Mouse (Mus musculus) forebrain, embryonic 11.5 days (tissue): ENCODE measurements around the gene Usp22. TPM values are rescaled to one million over a fixed set of nuclear protein-coding genes. Genes with fewer than 3 reads are reported as not detected.

Experiments
- ATAC-seq: fragments of 200-750 bp; cut with Nextera tagmentation; replicated peaks from 2 replicates; pipeline ENCODE4 v1.8.0; 2017; ENCODE audit warnings: moderate TSS enrichment; ENCODE audit not compliant: low FRiP score
- DNase-seq: peaks from one replicate; pipeline ENCODE4 v3.0.0-alpha.2; 2017; ENCODE audit warnings: low spot score
- H3K27ac ChIP-seq: fragments of 300-500 bp; sonication (generic); 2 replicates; pipeline ENCODE4 v1.5.1; 2014; ENCODE audit warnings: low read depth, low read length
- H3K27me3 ChIP-seq: fragments of 300-500 bp; sonication (generic); 2 replicates; pipeline ENCODE4 v1.6.1; 2014; ENCODE audit warnings: mild to moderate bottlenecking, low read length, mixed read lengths; ENCODE audit not compliant: control insufficient read depth, insufficient read depth
- H3K36me3 ChIP-seq: fragments of 300-500 bp; sonication (generic); 2 replicates; pipeline ENCODE4 v1.6.1; 2014; ENCODE audit warnings: mild to moderate bottlenecking, low read length, moderate library complexity, mixed read lengths; ENCODE audit not compliant: control insufficient read depth, insufficient read depth
- H3K4me1 ChIP-seq: fragments of 300-500 bp; sonication (generic); replicated peaks from 2 replicates; pipeline ENCODE4 v1.6.1; 2014; ENCODE audit warnings: low read length, mixed read lengths; ENCODE audit not compliant: control insufficient read depth, insufficient read depth
- H3K4me2 ChIP-seq: fragments of 300-500 bp; sonication (generic); 2 replicates; pipeline ENCODE4 v1.6.1; 2014; ENCODE audit warnings: low read depth, mild to moderate bottlenecking, low read length, moderate library complexity, mixed read lengths; ENCODE audit not compliant: severe bottlenecking
- H3K4me3 ChIP-seq: fragments of 300-500 bp; sonication (generic); 2 replicates; pipeline ENCODE4 v1.5.1; 2014; ENCODE audit warnings: low read depth, low read length
- H3K9ac ChIP-seq: fragments of 300-500 bp; sonication (generic); 2 replicates; pipeline ENCODE4 v1.6.1; 2014; ENCODE audit warnings: low read length
- H3K9me3 ChIP-seq: fragments of 300-500 bp; sonication (generic); 2 replicates; pipeline ENCODE4 v1.6.1; 2016; ENCODE audit warnings: low read length, mixed read lengths; ENCODE audit not compliant: control insufficient read depth
- WGBS: fragments of 180-500 bp; shearing (Covaris S2); extraction: QIAGEN DNeasy Blood & Tissue Kit; methylation state at CpG from one replicate; pipeline ENCODE4 v1.1.7; 2014; 5-methylcytosine and 5-hydroxymethylcytosine counted together
- polyA plus RNA-seq: library from polyadenylated mRNA; unstranded; fragments of >200 nt; fragmentation: Nextera tagmentation; extraction: Ambion mirVana; gene quantifications from 2 replicates; pipeline ENCODE4 v1.2.1, GENCODE M21; 2014

Gene Usp22
- polyA plus RNA-seq, 1 experiment from 2014 or later, result 259 TPM

GRCm38 (mm10) chr11:61126606-61127355, 48.1 kb downstream of the Usp22 start, which contains the start of gene Tnfrsf13b:
Gene Tnfrsf13b, plus strand, starts transcription at chr11:61126755.
- DNase-seq (no peak), ATAC-seq (no peak)
- 87% methylated on average over 23 of the region's 23 CpGs for WGBS
- H3K9ac ChIP-seq, result no peak within 1 kb of the TSS
- no peak within 1 kb of the TSS for H3K4me2 ChIP-seq
- H3K4me3 ChIP-seq, result no peak within 1 kb of the TSS
- no peaks in the 10 kb centered on the region for H3K36me3 ChIP-seq
- H3K4me1 ChIP-seq, result no peaks in the 10 kb centered on the region
- H3K9me3 ChIP-seq, result no peaks in the 10 kb centered on the region
- H3K27me3 ChIP-seq, result no peaks in the 10 kb centered on the region
- H3K27ac ChIP-seq, result no peak within 1 kb of the TSS

GRCm38 (mm10) chr11:61125970-61126369, 48.9 kb downstream of the Usp22 start:
- 85% methylated on average over 5 of the region's 5 CpGs for WGBS
- no peak overlapping the region for H3K4me3 ChIP-seq
- no peak for ATAC-seq
- no peaks in the 10 kb centered on the region for H3K9me3 ChIP-seq
- no peak for DNase-seq
- H3K4me2 ChIP-seq, result no peak overlapping the region
- H3K27ac ChIP-seq, result no peak overlapping the region
- H3K36me3 ChIP-seq, result no peaks in the 10 kb centered on the region
- no peak overlapping the region for H3K9ac ChIP-seq
- H3K4me1 ChIP-seq, result no peaks in the 10 kb centered on the region
- H3K27me3 ChIP-seq, result no peaks in the 10 kb centered on the region

DNA sequence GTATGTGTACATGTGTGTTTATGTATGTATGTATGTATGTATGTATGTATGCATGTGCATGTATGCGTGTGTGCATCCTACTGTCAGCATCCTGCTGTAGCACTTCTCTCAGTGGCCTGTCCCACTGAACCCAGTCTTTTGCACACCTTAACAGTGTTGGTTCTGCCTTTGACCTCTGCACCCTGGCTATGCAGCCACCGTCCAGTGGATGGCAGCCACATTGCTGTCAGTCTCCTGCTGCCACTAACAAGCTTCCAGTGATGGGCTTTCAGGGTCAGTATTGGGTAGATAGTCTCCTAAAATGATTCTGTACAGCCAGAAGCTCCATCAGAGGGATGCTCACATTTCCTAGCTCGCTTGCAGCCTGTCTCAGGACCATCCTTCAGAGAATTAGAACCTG, 51.0 kb downstream of the Usp22 start:
- H3K4me1 ChIP-seq, result no peaks in the 10 kb centered on the region
- ATAC-seq (no peak), DNase-seq (no peak)
- no peaks in the 10 kb centered on the region for H3K36me3 ChIP-seq
- no peak overlapping the region for H3K9ac ChIP-seq
- H3K4me2 ChIP-seq, result no peak overlapping the region
- 57% methylated on average over 3 of the region's 3 CpGs for WGBS
- no peaks in the 10 kb centered on the region for H3K9me3 ChIP-seq
- no peak overlapping the region for H3K4me3 ChIP-seq
- H3K27me3 ChIP-seq, result no peaks in the 10 kb centered on the region
- no peak overlapping the region for H3K27ac ChIP-seq

DNA sequence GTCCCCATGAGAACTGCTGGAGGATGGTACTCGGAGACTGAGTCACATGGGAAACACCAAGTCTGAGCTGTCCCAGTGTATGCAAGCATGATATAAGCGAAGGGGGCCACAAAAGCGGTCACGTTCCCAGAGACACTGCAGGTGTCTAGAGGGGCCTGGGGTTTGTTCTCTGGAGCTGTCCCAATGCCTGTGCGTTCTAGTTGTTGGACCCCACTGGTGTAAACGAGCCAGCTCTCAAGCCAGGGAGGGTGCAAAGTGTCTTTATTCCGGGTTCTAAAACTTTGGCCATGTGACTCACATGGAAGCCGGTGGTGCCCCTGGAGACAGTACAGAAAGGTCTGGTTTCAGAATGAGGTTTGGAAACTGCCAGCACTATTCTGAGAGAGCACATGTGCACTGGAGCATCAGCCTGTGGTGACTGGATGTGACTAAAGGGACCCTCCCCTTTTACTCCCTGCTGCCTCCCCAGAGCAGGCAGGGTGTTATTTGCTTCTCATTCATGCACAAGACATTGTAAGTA, 52.0 kb downstream of the Usp22 start:
- Histone ChIP-seq H3K4me1 (no peaks in the 10 kb centered on the region), H3K27ac (no peak overlapping the region), H3K9me3 (no peaks in the 10 kb centered on the region), H3K4me2 (no peak overlapping the region), H3K9ac (no peak overlapping the region), H3K36me3 (no peaks in the 10 kb centered on the region), H3K4me3 (no peak overlapping the region), H3K27me3 (no peaks in the 10 kb centered on the region)
- ATAC-seq, result no peak
- 85% methylated on average over 8 of the region's 8 CpGs for WGBS
- no peak for DNase-seq

- Histone ChIP-seq H3K36me3 (no peaks in the 10 kb centered on the region), H3K9me3 (no peaks in the 10 kb centered on the region), H3K4me3 (no peak overlapping the region), H3K27ac (no peak overlapping the region), H3K27me3 (no peaks in the 10 kb centered on the region), H3K9ac (no peak overlapping the region), H3K4me1 (no peaks in the 10 kb centered on the region), H3K4me2 (no peak overlapping the region)
- ATAC-seq (no peak), DNase-seq (no peak)
- 89% methylated on average over 9 of the region's 9 CpGs for WGBS
These were observed 52.5 kb downstream of the Usp22 start for GRCm38 (mm10) chr11:61122283-61122768.

GRCm38 (mm10) chr11:61119996-61120583, 54.8 kb downstream of the Usp22 start:
- H3K4me3 ChIP-seq, result no peak overlapping the region
- ATAC-seq, result no peak
- no peak overlapping the region for H3K9ac ChIP-seq
- H3K9me3 ChIP-seq, result no peaks in the 10 kb centered on the region
- H3K4me1 ChIP-seq, result no peaks in the 10 kb centered on the region
- DNase-seq, result no peak
- H3K27ac ChIP-seq, result no peak overlapping the region
- no peaks in the 10 kb centered on the region for H3K27me3 ChIP-seq
- H3K4me2 ChIP-seq, result no peak overlapping the region
- 86% methylated on average over 3 of the region's 3 CpGs for WGBS
- no peaks in the 10 kb centered on the region for H3K36me3 ChIP-seq

GRCm38 (mm10) chr11:61116226-61116625, 58.6 kb downstream of the Usp22 start:
- no peaks in the 10 kb centered on the region for H3K36me3 ChIP-seq
- DNase-seq (no peak), ATAC-seq (no peak)
- no peak overlapping the region for H3K4me3 ChIP-seq
- no peak overlapping the region for H3K4me2 ChIP-seq
- no peaks in the 10 kb centered on the region for H3K4me1 ChIP-seq
- no peak overlapping the region for H3K9ac ChIP-seq
- 58% methylated on average over 8 of the region's 8 CpGs for WGBS
- no peaks in the 10 kb centered on the region for H3K27me3 ChIP-seq
- H3K9me3 ChIP-seq, result no peaks in the 10 kb centered on the region
- no peak overlapping the region for H3K27ac ChIP-seq

GRCm38 (mm10) chr11:61112323-61112995, 62.4 kb downstream of the Usp22 start:
- Histone ChIP-seq H3K9ac (no peak overlapping the region), H3K4me3 (no peak overlapping the region), H3K4me2 (no peak overlapping the region), H3K9me3 (no peaks in the 10 kb centered on the region), H3K27ac (no peak overlapping the region), H3K4me1 (no peaks in the 10 kb centered on the region), H3K27me3 (no peaks in the 10 kb centered on the region), H3K36me3 (no peaks in the 10 kb centered on the region)
- DNase-seq (no peak), ATAC-seq (no peak)
- WGBS, result 82% methylated on average over 8 of the region's 8 CpGs
